Mouse (Mus musculus) adrenal gland, adult (tissue): Measurements from ENCODE around the gene Pnpo.

ENCODE experiments used
- DNase-seq, 2 experiments: peaks; one replicate each; pipeline ENCODE4 v3.0.0; 2022 to 2023; ENCODE audit warnings: low spot score in 1 of 2; ENCODE audit not compliant: inconsistent age in 2 of 2

Gene Pnpo

DNA sequence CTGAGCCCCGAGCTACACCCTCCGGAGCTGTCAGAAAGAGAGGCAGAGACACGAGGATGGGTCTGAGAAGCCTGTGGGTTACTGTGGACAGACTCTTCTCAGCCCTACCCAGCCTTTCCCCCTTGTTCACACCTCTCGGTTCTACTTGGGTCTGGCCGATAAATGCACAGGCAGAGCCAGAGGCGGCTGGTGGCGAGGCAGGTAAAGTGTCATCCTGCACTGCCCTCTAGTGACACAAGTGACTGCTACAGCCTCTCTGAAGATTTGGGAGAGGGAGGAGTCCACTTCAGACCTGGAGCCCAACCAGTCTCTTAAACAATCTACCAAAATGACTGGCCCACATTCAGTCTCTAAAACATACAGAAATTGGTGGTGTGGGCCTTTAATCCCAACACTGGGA lies 33.8 kb downstream of the Pnpo start:
- DNase-seq, result peak; percentile 81 to 92

DNA sequence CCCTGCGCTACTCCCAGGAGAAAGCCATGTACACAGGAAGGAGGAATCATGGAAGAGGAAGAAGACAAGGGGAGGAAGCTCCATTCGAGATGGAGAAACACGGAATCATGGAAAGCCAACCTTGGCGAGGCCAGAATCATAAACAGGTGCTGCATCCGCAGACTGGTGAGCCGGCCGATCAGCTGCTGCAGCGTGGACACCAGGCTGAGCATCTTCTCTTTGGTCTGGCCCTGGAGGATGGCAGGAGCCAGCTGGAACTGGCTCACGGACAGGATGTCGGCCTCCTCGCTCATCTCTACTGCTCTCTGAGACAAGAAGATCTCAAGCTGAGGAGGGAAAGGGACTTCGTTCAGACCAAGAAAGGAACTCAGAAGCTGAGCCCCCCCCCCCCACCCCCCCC lies 35.2 kb downstream of the Pnpo start:
- DNase-seq, result no peak

- peak in 1 of 2 experiments; percentile 54 for DNase-seq
Measured at GRCm38 (mm10) chr11:96906431-96907161, 37.2 kb downstream of the Pnpo start.

DNA sequence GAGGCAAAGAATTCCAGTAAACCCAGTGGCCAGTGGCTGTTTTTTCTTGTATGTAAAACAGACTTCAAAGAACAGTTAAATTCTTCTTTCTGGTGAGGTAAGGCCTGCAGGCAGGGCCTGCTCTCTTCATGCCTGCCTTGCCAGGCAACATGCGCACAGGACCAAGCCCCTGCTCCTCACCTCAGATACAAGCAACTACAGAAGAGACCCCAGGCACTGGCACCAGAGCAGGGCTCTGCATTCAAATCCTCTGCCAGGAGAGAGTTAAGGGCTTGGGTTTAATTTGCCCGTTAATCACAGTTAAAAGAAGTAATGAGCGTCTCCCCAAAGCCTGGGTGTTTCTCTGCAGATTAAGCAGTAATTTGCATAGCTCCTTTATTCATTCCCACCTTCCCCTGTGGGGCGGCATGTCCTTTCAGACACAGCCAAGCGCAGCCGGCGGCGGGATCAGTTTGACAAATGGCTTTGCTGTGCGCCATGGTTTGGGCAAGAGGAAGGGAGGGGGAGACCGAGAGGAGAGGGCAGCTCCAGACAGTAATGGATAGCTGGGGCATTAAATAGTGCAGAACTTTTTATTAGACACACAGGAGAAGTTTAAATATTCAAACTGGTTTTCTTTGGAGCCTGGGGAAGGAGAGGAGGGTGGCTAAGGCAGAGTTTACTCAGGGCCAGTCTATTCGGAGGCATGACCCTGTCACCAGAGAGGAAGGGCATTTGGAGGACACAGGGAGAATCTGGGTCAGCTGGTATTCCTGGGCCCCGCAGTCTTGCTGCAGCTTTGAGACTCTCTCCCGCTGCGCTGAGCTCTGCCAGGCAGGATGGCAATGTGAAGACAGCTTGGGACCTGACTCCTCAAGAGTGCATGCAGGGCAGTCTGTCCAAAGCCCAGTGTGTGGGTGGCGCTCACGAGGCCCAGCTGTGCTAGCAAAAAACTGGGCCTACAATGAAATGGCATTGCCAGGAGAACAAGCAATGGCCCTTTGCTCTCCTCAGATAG lies 40.8 kb downstream of the Pnpo start:
- peak in 1 of 2 experiments; percentile 54 for DNase-seq

- no peak for DNase-seq
Measured at GRCm38 (mm10) chr11:96901332-96901731, 42.5 kb downstream of the Pnpo start.

- no peak for DNase-seq
Measured at GRCm38 (mm10) chr11:96899449-96900306, 44.1 kb downstream of the Pnpo start.

DNA sequence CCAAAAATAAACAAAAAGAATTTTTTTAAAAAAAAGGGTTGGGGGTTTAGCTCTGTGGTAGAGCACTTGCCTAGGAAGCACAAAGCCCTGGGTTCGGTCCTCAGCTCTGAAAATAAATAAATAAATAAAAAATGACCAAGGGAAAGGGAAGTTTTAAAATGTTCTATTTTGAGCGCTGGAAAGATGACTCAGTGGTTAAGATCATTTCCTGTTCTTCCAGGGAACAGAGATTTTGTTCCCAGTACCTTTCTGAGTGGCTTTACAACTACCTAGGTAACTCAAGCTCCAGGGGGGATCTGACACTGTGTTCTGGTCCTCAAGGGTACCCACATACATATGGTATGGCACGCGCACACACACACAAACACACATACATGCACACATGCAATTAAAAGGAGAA lies 47.9 kb downstream of the Pnpo start:
- no peak for DNase-seq

DNA sequence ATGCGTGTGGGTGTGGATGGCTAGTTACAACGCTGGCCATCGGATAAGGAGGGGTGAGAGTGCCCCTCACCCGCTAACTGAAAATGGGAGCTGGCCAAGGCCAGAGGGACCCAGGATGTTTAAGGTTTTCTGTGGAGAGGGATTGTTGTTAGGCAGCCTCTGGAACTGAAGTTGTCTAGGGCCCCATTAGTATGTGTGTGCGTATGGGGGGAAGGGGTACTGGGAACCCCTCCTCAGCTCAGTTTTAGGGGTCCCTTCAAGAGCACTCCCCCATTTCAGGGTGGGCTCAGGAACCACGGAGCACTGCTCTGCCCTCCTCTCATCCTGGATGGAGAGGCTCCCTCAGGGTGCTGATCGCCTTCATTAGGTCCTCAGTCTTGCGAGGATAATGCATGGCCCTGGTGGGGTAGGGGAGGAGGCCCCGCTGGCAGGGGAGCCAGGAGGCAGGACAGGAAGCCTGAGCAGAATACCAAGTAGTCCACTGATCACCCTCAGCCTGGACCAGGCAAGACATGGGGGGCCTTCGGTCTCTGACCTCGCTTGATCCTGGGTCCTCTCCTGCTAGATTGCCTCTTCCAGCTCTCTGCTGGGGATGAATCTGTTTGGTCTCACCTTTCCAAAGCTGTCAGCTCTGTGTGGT lies 50.5 kb downstream of the Pnpo start:
- no peak for DNase-seq

DNA sequence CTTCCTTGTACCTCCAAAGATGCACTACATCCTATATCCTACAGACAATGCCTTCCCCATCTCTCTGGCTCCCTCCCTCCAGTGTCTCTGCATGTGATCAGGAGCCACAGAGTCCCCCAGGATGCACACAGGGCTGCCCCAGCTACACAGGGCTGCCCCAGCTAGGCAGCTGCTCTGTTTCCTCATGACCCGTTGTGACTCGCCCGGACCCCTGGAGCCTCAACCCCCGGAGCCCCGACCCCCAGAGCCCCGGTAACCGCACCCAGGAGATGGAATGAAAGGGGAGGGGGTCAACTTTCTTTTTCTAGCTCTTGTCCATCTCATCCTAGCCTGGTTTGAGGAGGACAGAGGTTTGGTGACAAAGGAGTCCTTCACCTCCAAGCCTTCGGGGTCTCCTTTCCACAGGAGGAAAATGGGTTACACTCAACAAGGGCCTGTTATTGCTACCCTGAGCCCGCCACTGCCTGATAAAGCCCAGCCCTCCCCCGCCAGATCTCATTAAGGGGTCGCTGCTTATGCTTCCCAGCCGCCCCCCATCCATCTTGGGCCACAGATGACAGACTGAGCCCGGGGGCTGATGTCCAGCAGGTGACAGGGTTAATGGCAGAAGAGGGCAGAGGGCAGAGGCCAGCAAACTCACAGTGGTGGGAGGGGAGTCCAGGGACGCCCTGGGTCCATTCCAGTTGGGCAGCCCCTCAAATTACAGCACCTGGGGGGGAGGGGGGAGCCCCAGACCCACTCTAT lies 51.8 kb downstream of the Pnpo start:
- DNase-seq, result no peak
